8 mouse cellular contexts compared by ENCODE assay signal in genomic region chr3:53656328-53656877, GRCm38 (mm10). TPM values are rescaled to one million over a fixed set of nuclear protein-coding genes. Genes with fewer than 3 reads are reported as not detected.
DNase-seq lines count a peak whose midpoint lies in the region; ATAC-seq lines count a peak whose summit lies in the region.

No protein-coding gene starts in this region.

- H3K4me2 ChIP-seq in embryonic facial prominence, embryonic 15.5 days (replicated peaks): peak overlapping the region; percentile 94
- peak overlapping the region; percentile 93 for H3K4me2 ChIP-seq in kidney, embryonic 15.5 days

- peak overlapping the region; percentile 53 for H3K27ac ChIP-seq in embryonic facial prominence, embryonic 15.5 days (replicated peaks)
- H3K27ac ChIP-seq in kidney, embryonic 15.5 days: peak overlapping the region; percentile 90

- H3K4me1 ChIP-seq in embryonic facial prominence, embryonic 15.5 days: peaks cover 24% of the 10 kb centered on the region
- H3K4me1 ChIP-seq in kidney, embryonic 15.5 days: peaks cover 24% of the 10 kb centered on the region

- peaks cover 27% of the 10 kb centered on the region for H3K27me3 ChIP-seq in embryonic facial prominence, embryonic 15.5 days
- peaks cover 20% of the 10 kb centered on the region for H3K27me3 ChIP-seq in kidney, embryonic 15.5 days

- peaks cover 15% of the 10 kb centered on the region for H3K36me3 ChIP-seq in embryonic facial prominence, embryonic 15.5 days
- H3K36me3 ChIP-seq in kidney, embryonic 15.5 days: peaks cover 40% of the 10 kb centered on the region

- under 1% methylated on average over 42 of the region's 42 CpGs for WGBS in embryonic facial prominence, embryonic 15.5 days
- under 1% methylated on average over 42 of the region's 42 CpGs for WGBS in kidney, embryonic 15.5 days

- ATAC-seq in embryonic facial prominence, embryonic 15.5 days (ENCODE audit: insufficient number of reproducible peaks, low FRiP score, low TSS enrichment, low read depth): no peak
- ATAC-seq in kidney, embryonic 15.5 days (replicated peaks; ENCODE audit: low FRiP score): peak; percentile 38

- peak; percentile 7 for DNase-seq in lung, adult 18-20 months
- DNase-seq in lung, postnatal 10 days: no peak
- peak; percentile 30 for DNase-seq in mesoderm, embryonic 11.5 days (ENCODE audit: low read depth, low spot score)
- DNase-seq in thymus, adult 18-20 months: no peak
- no peak for DNase-seq in urinary bladder, postnatal 25 days (ENCODE audit: low spot score)
- no peak for DNase-seq in layer of hippocampus, adult 11-12 months (ENCODE audit: low spot score)

- H3K9ac ChIP-seq in embryonic facial prominence, embryonic 15.5 days: peak overlapping the region; percentile 18; the same call in 1 of the 2 replicates
- peak overlapping the region; percentile 58 for H3K9ac ChIP-seq in kidney, embryonic 15.5 days

- peak overlapping the region; percentile 60 for H3K4me3 ChIP-seq in embryonic facial prominence, embryonic 15.5 days (replicated peaks)
- H3K4me3 ChIP-seq in kidney, embryonic 15.5 days (replicated peaks): peak overlapping the region; percentile 59

- H3K9me3 ChIP-seq in embryonic facial prominence, embryonic 15.5 days (replicated peaks): peaks cover 17% of the 10 kb centered on the region; the same call in 1 of the 2 replicates
- H3K9me3 ChIP-seq in kidney, embryonic 15.5 days (replicated peaks): peaks cover 31% of the 10 kb centered on the region

RNA-seq across cellular contexts. Expression of gene Frem2, which starts 0.8 kb away (rescaled TPM):
- polyA plus RNA-seq in embryonic facial prominence, embryonic 15.5 days (2015; fragmentation: Nextera tagmentation; extraction: Ambion mirVana): 5.8 and 7.1 TPM in 2 replicates
- 14.2 and 15.9 TPM in 2 replicates for polyA plus RNA-seq in kidney, embryonic 15.5 days (2015; fragmentation: Nextera tagmentation; extraction: Ambion mirVana)

Comparison
In these comparisons a context has a peak if more than half of its experiments do, and no peak if none do; other contexts are left out.
1. DNase-seq: peak in lung, adult 18-20 months (2 of 2) and mesoderm, embryonic 11.5 days (single experiment); none in lung, postnatal 10 days (single experiment), thymus, adult 18-20 months (0 of 2), urinary bladder, postnatal 25 days (single experiment) and layer of hippocampus, adult 11-12 months (single experiment).